18 mouse cellular contexts compared by ENCODE assay signal in the genomic region with DNA sequence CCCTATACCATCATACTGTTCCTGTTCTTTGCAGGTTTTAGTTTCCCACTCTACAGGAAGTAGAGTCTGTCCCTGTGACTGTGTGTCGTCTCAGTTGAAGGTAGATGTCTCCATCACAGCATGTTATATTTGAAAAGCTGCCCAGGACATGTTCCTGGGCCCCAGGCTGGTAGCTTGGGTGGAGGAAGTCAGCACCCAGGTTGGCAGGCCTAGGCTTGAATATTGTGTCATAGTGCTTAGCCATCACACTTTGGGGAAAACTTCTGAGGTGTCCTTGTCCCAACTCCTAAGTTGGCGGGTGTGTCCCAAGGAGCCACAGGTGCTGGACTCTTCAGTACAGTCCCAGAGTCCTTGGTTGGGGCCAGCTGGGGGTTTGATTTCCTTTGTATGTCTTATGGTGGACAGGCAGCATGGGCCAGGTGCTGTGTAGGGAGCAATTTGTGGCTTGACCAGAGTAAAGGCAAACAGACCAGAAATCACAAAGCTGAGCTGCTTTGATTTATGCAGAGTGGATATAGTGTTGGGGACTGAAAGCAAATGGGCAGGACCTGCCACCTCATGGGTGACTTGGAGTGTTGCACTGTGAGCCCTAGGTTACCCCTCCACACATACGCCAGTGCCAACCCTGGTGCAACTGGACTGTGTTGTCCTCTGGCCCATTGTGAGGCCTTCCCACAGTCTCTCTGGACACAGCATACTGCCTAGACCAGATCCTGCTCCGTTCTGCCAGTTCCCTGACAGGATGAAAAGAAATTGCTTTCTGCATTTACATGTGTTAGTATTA. TPM values are rescaled to one million over a fixed set of nuclear protein-coding genes. Genes with fewer than 3 reads are reported as not detected.
DNase-seq lines count a peak whose midpoint lies in the region; ATAC-seq and TF ChIP-seq lines count a peak whose summit lies in the region.
"Had no signal": no experiment of that assay in that cellular context is flagged by ENCODE, and none has a peak within 500 bp of the region (broad histone marks: within the 10 kb centered on the region; RNA-seq: fewer than 3 reads in every experiment).

No protein-coding gene starts in this region.

- H3K9me3 ChIP-seq in kidney, postnatal 0 days (replicated peaks; ENCODE audit: low read length): no peaks in the 10 kb centered on the region
- H3K9me3 ChIP-seq: liver, embryonic 15.5 days; midbrain, embryonic 13.5 days had no signal

- no peak; the same call in 1 of the 2 replicates for TF ChIP-seq CTCF in gastrocnemius, adult 2 months (IDR thresholded peaks at IDR 0.05)
- TF ChIP-seq CTCF in kidney, postnatal 0 days (IDR thresholded peaks at IDR 0.05; ENCODE audit: low read depth): 0 out of 2 replicates have a peak, but pooled peaks have one; percentile 22

- WGBS in kidney, postnatal 0 days: 73% methylated on average over 4 of the region's 4 CpGs

- no peak overlapping the region for H3K9ac ChIP-seq in kidney, postnatal 0 days (ENCODE audit: low read depth, low read length)
- H3K9ac ChIP-seq: hindbrain, embryonic 14.5 days; liver, embryonic 15.5 days; midbrain, embryonic 13.5 days had no signal

- intact Hi-C loops in gastrocnemius, adult 2 months (cut with DNase I): no loop called here

- no peak for DNase-seq in gastrocnemius, adult 2 months
- no peak for DNase-seq in gastrocnemius, postnatal 4 days (ENCODE audit: low spot score in 2 of 2)
- no peak for DNase-seq in kidney, postnatal 0 days (ENCODE audit: low spot score)
- DNase-seq in kidney, postnatal 14 days: no peak
- peak; percentile 37 to 52 for DNase-seq in urinary bladder, adult 18-20 months (ENCODE audit: low spot score in 2 of 2)
- DNase-seq in urinary bladder, adult 2 months (ENCODE audit: low spot score): no peak
- no peak for DNase-seq in retina, embryonic 14.5 days (ENCODE audit: low spot score)
- DNase-seq: cerebellum, postnatal 10 days; embryo, embryonic 11 days; gastrocnemius, postnatal 25 days; heart, postnatal 10 days; kidney, adult 11 months; kidney, postnatal 10 days; lung, postnatal 4 days; thymus, adult 18-20 months had no signal

- no peaks in the 10 kb centered on the region for H3K27me3 ChIP-seq in kidney, postnatal 0 days (ENCODE audit: insufficient read depth, low read length)
- H3K27me3 ChIP-seq: liver, embryonic 15.5 days; midbrain, embryonic 13.5 days had no signal

- no peak overlapping the region for H3K4me2 ChIP-seq in kidney, postnatal 0 days (ENCODE audit: low read length)
- H3K4me2 ChIP-seq: hindbrain, embryonic 14.5 days; liver, embryonic 15.5 days; midbrain, embryonic 13.5 days had no signal

- H3K27ac ChIP-seq in gastrocnemius, adult 2 months: peak overlapping the region; percentile 86
- 0 out of 2 replicates have a peak overlapping the region, but pooled peaks have one; percentile 13 for H3K27ac ChIP-seq in kidney, postnatal 0 days
- H3K27ac ChIP-seq: hindbrain, embryonic 14.5 days; liver, embryonic 15.5 days; midbrain, embryonic 13.5 days had no signal

- ATAC-seq in kidney, postnatal 0 days (replicated peaks; ENCODE audit: low FRiP score, low read depth): no peak
- ATAC-seq: midbrain, embryonic 13.5 days had no signal

- peaks cover 14% of the 10 kb centered on the region for H3K4me1 ChIP-seq in kidney, postnatal 0 days (replicated peaks; ENCODE audit: insufficient read depth, low read length)

- no peak overlapping the region for H3K4me3 ChIP-seq in gastrocnemius, adult 2 months
- no peak overlapping the region for H3K4me3 ChIP-seq in kidney, postnatal 0 days (replicated peaks; ENCODE audit: low read depth, low read length)
- H3K4me3 ChIP-seq: liver, embryonic 15.5 days; midbrain, embryonic 13.5 days had no signal

- H3K36me3 ChIP-seq in kidney, postnatal 0 days (ENCODE audit: insufficient read depth, low read length): no peaks in the 10 kb centered on the region; the same call in 1 of the 2 replicates

RNA-seq across cellular contexts. Expression of gene Bicd2, which starts 26.5 kb away (rescaled TPM):
- total RNA-seq in gastrocnemius, adult 2 months (2021): 10 to 100 TPM; 26.0 to 28.5 TPM
- 10 to 100 TPM; 32.9 to 35.7 TPM for total RNA-seq in gastrocnemius, postnatal 4 days (2021)
- 23.1 and 23.4 TPM in 2 replicates for polyA plus RNA-seq in kidney, postnatal 0 days (2015; fragmentation: Nextera tagmentation; extraction: Ambion mirVana)
- 41.8 and 47.8 TPM in 2 replicates for polyA plus RNA-seq in urinary bladder, adult 2 months (2012; rRNA removed)

RNA-seq across cellular contexts. Expression of gene Fgd3, which starts 47.7 kb away (rescaled TPM):
- 1 to 10 TPM in 1 of 2 experiments, under 1 TPM in 1; 0.97 to 1.1 TPM for total RNA-seq in gastrocnemius, adult 2 months (2021)
- 1 to 10 TPM in 1 of 2 experiments, under 1 TPM in 1; 0.98 to 1.5 TPM for total RNA-seq in gastrocnemius, postnatal 4 days (2021)
- polyA plus RNA-seq in kidney, postnatal 0 days (2015; fragmentation: Nextera tagmentation; extraction: Ambion mirVana): 0.97 and 1.0 TPM in 2 replicates
- 6.2 and 7.2 TPM in 2 replicates for polyA plus RNA-seq in urinary bladder, adult 2 months (2012; rRNA removed)

RNA-seq across cellular contexts. Expression of gene Ippk, which starts 53.2 kb away (rescaled TPM):
- 1 to 10 TPM; 5.6 to 6.3 TPM for total RNA-seq in gastrocnemius, adult 2 months (2021)
- 1 to 10 TPM; 7.0 to 8.9 TPM for total RNA-seq in gastrocnemius, postnatal 4 days (2021)
- 13.5 and 14.3 TPM in 2 replicates for polyA plus RNA-seq in kidney, postnatal 0 days (2015; fragmentation: Nextera tagmentation; extraction: Ambion mirVana)
- 10.0 and 12.4 TPM in 2 replicates for polyA plus RNA-seq in urinary bladder, adult 2 months (2012; rRNA removed)

Comparison
In these comparisons a context has a peak if more than half of its experiments do, and no peak if none do; other contexts are left out.
1. DNase-seq: peak in urinary bladder, adult 18-20 months (2 of 2); none in gastrocnemius, adult 2 months (single experiment), gastrocnemius, postnatal 4 days (0 of 2), kidney, postnatal 0 days (single experiment), kidney, postnatal 14 days (single experiment), urinary bladder, adult 2 months (single experiment) and retina, embryonic 14.5 days (single experiment).